In the genomic region with DNA sequence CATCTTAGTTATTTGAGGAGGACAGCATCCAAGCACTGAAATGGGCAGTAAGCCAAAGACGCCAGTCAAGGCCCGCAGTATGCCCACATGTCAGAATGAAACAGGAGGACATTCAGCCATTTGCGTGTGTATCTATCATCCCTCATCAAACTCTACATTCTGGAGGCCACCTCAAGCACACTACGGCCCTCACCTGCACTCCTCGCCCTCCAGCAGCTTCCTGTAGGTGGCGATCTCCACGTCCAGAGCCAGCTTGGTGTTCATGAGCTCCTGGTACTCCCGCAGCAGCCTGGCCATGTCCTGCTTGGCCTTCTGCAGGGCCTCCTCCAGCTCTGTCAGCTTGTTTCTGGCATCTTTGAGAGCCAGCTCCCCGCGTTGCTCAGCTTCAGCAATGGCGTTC, we compare ENCODE assay signal across 15 mouse cellular contexts. TPM values are rescaled to one million over a fixed set of nuclear protein-coding genes. Genes with fewer than 3 reads are reported as not detected.
A peak's percentile ranks its signal among the peaks of the same experiment; 100 is the strongest.
DNase-seq lines count a peak whose midpoint lies in the region; ATAC-seq lines count a peak whose summit lies in the region.
"Had no signal": no experiment of that assay in that cellular context is flagged by ENCODE, and none has a peak within 500 bp of the region (broad histone marks: within the 10 kb centered on the region; RNA-seq: fewer than 3 reads in every experiment).

No protein-coding gene starts in this region.

- ATAC-seq in cerebellum, adult (ENCODE audit: insufficient number of reproducible peaks, low FRiP score, low TSS enrichment) = no peak
- ATAC-seq: inflammation-experienced regulatory T-cells, adult 6 months had no signal

- DNase-seq in cerebellum, adult 9-10 months = peak; percentile 5
- peak; percentile 7 to 19 for DNase-seq in kidney, postnatal 4 days
- no peak for DNase-seq in kidney, adult 18-20 months
- peak; percentile 8 for DNase-seq in retina, embryonic 14.5 days (ENCODE audit: low spot score)
- no peak for DNase-seq in retina, postnatal 1 day
- DNase-seq in cerebellum, postnatal 14 days = peak; percentile 31 to 45
- no peak for DNase-seq in adrenal gland, adult 18-20 months (ENCODE audit: low spot score in 2 of 2)
- DNase-seq: gastrocnemius, postnatal 10 days; heart, postnatal 4 days; kidney, postnatal 36 days; spleen, adult 18-20 months had no signal

RNA-seq across cellular contexts. Expression of a gene that starts 4.0 kb away (rescaled TPM):
- total RNA-seq in adrenal gland, adult 18-20 months (2021) = not detected
- total RNA-seq: common myeloid progenitor, adult 5-6 weeks; gastrocnemius, postnatal 10 days; heart, postnatal 4 days; left cerebral cortex, adult 18-20 months had no signal

RNA-seq across cellular contexts. Expression of a gene that starts 14.6 kb away (rescaled TPM):
- not detected for total RNA-seq in adrenal gland, adult 18-20 months (2021)
- total RNA-seq: common myeloid progenitor, adult 5-6 weeks; gastrocnemius, postnatal 10 days; heart, postnatal 4 days; left cerebral cortex, adult 18-20 months had no signal

RNA-seq across cellular contexts. Expression of a gene that starts 28.6 kb away (rescaled TPM):
- not detected for total RNA-seq in adrenal gland, adult 18-20 months (2021)
- total RNA-seq: common myeloid progenitor, adult 5-6 weeks; gastrocnemius, postnatal 10 days; left cerebral cortex, adult 18-20 months had no signal

RNA-seq across cellular contexts. Expression of a gene that starts 34.2 kb away (rescaled TPM):
- not detected for total RNA-seq in adrenal gland, adult 18-20 months (2021)
- total RNA-seq: common myeloid progenitor, adult 5-6 weeks; heart, postnatal 4 days; left cerebral cortex, adult 18-20 months had no signal

Comparison
In these comparisons a context has a peak if more than half of its experiments do, and no peak if none do; other contexts are left out.
1. DNase-seq: peak in cerebellum, adult 9-10 months (single experiment), kidney, postnatal 4 days (2 of 2), retina, embryonic 14.5 days (single experiment) and cerebellum, postnatal 14 days (2 of 2); none in kidney, adult 18-20 months (single experiment), retina, postnatal 1 day (single experiment) and adrenal gland, adult 18-20 months (0 of 2).